Mouse (Mus musculus) left cerebral cortex, adult 18-20 months (tissue): ENCODE measurements at regions not wholly inside any gene's neighbourhood (a gene's known extent, or its start where the extent isn't known, plus 50 kb on each side); places are given as distances from the start of the nearest gene placed in this dataset.

Experiments
- DNase-seq, 2 experiments: peaks; one replicate each; pipeline ENCODE4 v3.0.0; 2021 to 2022; ENCODE audit warnings: low spot score in 2 of 2, mixed read lengths in 1 of 2

GRCm38 (mm10) chr10:37380024-37380423, 241.3 kb upstream of the Marcks start:
- no peak for DNase-seq

DNA sequence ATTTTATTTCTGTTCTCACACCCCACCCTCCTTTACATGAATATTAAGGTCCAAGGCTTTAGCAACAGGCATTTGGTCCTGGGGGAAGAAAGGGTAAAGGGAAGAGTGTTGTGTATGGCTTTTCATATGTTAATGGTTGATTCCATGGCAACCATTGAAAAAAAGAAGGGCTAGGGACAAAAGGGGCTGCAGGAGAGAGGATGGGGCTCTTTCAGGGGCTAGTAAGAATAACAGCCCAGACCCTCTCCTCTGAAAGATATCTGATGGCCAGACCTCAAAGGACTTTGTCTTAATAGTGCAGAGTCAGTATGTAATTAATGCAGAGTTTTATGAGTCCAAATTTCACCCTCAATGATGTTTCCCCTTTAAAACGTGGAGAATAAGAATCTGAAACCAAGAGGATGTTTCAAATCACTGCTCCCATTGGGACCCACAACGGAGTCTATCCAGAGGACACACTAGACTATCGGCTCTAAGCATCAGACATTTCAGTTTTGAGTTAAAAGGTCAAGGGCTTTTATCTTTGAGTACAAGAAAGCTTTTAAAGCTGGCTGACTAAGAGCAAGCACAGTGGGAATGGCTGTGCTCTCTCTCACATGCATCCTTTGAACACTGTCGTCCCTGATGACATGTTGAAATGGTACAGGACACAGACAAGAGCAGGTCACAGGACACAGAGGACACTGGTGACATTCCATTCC, 239.4 kb upstream of the Marcks start:
- DNase-seq, result no peak

- DNase-seq, result no peak
Observed at GRCm38 (mm10) chr10:37377258-37378001, 238.7 kb upstream of the Marcks start.

- no peak for DNase-seq
Observed at GRCm38 (mm10) chr10:37376172-37376571, 237.5 kb upstream of the Marcks start.

DNA sequence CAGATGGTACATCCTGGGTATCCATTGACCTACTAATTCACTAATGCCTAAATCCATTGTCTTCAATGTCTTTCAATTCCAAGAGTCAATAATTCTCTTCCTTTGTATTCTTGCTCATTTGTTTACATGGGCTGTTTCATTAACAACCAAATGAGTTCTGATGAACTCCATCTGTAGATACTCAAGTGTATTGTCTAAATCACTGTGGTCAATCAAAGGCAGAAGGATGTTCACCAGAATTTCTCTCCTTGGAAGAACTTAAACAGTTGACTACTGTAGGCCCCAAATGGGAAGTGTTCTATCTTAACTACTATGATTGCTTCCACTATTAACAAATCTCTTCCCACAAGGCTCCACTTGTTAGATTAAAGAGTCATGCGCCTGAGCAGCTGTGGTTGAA, 236.9 kb upstream of the Marcks start:
- no peak for DNase-seq

DNA sequence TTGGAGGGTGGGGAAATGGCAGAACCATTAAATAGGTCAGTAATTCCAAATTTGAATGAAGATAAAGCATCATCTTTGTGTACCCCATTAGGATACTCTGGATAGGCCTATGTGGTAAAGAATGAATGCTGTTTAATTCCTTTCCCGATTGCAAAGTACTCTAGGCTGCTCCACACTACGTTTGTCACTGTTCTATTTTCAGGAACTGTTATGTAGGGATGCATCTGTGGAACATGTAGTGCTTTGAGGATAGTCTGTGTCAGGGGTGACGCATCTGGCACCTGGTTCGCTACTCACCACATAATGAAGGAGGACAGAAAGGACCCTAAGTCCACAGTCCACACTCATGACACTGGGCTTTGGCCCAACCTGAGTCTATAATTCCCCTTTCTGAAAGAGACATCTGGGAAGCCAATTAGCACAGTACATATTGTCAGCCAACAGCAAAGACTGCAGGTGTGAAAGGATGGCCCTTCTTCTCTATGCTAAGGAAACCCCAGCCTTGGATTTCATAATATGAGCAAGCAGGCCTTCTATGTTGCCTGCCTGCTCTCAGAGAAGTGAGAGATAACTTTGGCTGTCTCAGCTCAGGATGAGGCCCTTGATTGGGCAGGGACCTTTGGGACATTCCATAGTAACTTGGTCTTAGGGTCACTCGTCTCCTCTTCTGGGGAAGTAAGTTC, 230.4 kb upstream of the Marcks start:
- no peak for DNase-seq

DNA sequence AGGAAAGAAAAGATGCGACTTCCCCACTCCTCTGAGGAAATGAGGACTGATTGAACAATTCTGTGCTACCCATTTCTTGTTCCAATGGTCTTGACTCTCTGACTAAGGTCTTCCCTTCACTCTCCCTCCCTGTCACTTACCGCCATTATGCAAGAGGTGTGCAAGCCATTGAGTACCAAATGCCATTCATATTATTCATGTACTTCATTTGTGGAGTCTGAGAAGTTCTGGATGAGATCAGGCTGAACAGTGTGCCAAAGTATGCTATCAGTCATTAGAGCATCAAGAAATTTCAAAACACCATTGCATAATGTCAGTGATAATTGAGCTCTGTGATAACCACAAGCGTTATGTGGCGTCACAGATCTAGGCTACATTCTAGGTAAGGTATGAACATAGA, 229.1 kb upstream of the Marcks start:
- no peak for DNase-seq

DNA sequence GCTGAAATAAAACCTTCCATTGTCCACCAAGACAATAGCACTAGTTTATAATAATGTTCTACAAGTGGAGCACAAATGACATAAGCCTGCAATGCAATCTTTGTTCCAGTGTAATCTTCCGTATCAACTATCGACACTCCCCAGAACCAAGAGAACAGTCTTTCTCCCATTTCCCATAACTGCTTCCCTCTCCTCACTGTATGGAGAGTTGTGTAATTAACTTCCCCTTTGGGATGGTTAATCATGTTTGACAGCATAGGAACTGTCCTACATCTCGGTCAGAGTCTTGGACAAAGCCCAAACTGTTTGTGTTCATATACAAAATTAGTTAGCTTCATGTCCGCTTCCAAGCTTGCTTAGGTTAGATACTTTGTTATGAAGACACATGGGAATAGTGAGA, 225.8 kb upstream of the Marcks start:
- DNase-seq, result no peak

DNA sequence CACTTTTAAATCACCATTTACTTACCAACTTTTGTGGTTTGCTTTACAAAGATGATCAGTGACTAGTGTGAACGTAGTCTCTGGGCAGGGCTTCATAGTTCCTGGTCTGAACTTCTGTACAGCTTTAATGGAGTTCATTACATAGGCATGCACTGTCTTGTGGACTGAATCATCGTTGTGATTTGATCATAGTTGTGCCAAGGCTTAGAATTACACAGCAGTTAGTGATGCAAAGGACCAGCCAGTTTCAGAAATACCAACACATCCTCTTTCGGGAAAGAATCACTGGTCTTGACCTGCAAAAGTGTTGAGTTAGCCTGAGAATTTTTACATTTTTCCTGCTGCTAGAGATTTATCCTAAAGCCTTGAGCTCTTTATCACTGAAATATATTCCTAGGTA, 222.3 kb upstream of the Marcks start:
- no peak for DNase-seq

- no peak for DNase-seq
Observed at GRCm38 (mm10) chr10:37358900-37359299, 220.2 kb upstream of the Marcks start.

DNA sequence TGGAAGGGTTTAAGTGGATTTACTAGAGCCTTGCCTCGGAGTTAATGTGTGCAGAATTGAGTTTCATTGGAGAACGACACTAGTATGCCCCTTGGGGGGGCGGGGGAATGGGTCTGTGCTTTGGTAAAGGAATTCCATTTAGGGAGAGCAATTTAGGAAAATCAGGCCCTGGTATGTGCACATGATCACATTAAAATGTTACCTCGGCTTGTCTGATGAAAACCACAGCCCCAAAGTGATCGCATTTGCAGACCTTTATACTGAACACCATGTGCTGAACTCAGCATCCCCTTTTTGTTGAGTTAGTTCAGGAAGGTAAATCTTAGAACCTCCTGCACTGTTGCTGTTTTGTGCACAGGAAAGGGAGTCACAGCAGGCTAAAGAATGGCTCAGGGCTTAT, 219.6 kb upstream of the Marcks start:
- DNase-seq, result no peak

DNA sequence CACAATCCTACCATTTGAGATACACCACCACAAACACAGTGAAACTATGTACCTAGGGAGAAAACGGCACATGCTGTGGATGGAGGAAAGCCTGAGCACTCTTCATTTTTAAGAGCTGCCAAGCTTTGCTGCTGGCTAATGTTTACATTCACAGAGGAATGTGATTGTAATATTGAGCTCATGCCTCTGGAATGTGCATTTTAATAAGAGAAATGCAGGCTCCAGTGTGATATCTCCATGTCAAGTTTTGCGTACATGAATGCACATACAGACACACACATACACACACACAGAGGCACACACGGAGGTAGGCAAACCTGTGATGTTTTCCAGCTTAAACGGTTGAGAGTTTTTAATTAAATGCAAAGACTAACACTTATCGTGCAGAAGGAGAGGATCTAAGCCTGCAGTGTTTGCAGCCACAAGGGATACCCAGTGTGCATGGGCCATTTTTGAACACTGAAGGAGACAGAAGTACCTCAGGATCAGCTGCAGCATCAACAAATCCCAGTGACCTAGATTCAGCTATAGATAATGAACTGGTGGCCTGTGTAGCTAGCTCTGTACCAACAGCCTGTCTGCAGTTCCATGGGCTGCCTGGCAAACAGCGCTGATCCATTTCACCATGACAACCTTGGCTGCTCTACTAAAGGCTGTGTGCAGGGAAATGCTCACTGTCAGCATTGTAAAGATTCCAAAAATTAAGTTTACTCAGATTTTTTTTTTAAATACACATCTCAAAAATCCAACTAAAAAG, 218.8 kb upstream of the Marcks start:
- peak in 1 of 2 experiments; percentile 35 for DNase-seq

GRCm38 (mm10) chr10:37349261-37349660, 210.5 kb upstream of the Marcks start:
- no peak for DNase-seq

DNA sequence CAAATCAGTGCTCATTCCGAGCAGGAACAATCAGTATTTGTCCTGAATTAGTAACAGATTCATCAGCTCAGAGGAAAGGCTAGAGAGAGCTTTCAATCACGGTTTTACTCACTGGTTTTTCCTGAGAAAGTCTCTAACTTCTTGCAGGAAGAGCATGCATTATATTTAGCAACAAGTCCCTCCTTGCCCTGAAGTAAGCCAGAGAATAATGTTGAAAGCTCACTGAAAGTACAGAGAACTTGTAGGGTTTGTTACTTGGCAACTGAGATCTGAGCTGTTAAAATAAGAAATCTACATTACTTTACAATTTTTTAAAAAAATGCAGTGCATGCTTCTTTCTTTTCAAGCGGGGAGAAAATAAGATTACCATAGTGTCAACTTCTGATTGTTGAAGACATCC, 209.7 kb upstream of the Marcks start:
- no peak for DNase-seq

DNA sequence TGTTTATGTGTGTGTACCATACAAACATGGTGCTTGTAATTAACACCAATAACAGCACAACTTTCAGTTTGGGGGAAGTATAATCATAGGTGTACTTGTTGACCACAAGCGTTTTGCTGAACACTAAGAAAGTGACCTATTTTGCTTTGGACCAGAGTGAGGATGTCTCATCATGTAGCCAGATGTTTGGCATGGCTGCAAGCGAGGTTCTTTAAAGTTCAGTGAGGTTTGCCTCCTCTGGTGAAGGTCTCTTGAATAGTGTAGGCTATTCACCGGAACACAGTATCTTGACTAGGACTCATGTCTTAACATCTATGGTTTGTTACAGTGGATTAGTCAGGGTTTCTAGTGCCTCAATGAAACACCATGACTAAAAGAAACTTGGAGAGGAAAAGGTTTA, 208.9 kb upstream of the Marcks start:
- no peak for DNase-seq

DNA sequence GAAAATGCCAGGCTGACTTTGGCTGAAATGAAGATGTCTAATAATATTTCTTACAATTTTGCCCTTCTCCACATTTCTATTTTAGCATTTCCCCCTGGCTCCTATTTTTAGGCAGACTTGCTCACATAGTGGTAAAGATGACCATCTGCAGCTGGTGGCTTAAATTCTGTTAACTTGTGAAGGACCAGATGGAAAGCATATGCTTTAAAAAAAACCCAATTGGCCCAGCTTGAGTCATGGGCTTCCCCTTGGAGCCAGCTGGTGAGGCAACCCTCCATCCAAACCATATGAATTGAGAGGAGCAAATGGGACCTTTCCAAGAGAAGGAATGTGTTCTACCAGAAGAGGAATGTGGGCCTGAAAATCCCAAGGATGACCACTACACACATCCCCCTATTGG, 204.0 kb upstream of the Marcks start:
- DNase-seq, result peak in 1 of 2 experiments; percentile 20

DNA sequence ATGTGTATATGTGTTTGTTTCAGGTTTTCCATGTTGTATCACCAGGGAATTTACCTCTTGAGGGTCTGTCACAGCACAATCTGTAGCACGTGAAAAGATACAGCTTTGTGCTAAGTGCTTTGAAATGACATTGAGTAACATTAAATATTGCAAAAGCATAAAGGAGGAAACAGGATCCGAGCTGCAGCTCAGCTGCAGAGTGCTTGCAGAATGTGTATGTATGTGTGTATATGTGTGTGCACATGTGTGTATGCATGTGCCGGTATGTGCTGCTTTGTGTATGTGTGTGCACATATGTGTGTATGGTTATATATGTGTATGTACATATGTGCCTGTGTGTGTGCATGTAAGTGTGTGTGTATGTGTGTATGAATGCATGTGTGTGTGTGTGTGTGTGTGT, 200.9 kb upstream of the Marcks start:
- no peak for DNase-seq

- DNase-seq, result no peak
Observed at GRCm38 (mm10) chr10:37338073-37338912, 199.6 kb upstream of the Marcks start.

DNA sequence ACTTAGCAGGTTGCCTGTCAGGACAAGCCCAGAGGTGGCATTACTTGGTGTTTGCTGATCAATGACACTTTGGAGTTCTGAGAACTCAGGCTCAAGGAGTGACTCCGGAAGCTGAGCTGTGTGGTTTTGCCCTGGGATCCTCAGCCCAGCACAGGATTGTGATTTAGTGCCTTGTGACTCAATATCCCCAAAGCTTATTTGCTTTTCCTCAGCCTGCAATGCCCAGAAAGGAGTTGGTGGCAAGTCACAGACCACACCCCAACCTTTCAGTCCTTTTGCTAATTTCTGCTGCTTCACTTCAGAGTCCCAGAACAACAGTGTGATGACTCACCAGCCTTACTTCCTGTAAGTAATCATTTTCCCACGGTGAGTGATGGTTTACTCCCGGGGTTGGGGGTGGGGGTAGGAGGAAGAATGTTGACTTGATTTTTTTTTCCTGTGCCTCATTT, 198.5 kb upstream of the Marcks start:
- no peak for DNase-seq

DNA sequence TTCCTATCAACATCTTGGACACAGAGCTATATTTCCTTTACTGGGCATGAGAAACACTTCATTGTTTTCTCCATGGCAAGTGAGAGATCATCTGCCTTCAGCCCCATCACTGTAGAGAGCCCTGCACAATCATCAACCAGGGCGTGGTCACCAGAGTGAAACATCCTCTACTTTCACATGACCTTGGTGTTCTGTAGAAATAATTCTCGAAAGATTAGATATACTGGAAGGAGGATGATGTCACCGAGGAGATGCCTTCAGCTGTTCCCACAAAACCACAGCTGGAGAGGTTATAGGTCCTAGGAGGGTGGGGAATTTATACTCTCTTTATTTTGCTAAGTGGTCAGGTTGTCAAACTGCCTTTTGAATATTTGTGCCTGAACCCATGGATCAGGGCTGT, 196.4 kb upstream of the Marcks start:
- DNase-seq, result no peak

- DNase-seq, result no peak
Observed at GRCm38 (mm10) chr10:37326168-37326534, 187.4 kb upstream of the Marcks start.
